Mouse (Mus musculus) megakaryocyte progenitor cell, adult 5-6 weeks (primary cell): ENCODE data around the gene Flt3l. TPM values are rescaled to one million over a fixed set of nuclear protein-coding genes. Genes with fewer than 3 reads are reported as not detected.

ENCODE experiments used
- total RNA-seq, 2 experiments: library from RNA; stranded (forward) in 1 of 2; stranded (reverse) in 1 of 2; fragments of 157-497, 149-512 nt in 1 of 2; fragments of 200-1000 nt in 1 of 2; gene quantifications; 2 replicates each; pipeline versions ENCODE4 v1.2.3 to v1.2.4; 2015 to 2017

Flt3l gene
- total RNA-seq, 2 experiments from 2014 or later: 7.0 to 8.2 TPM

Other genes starting within 250 kb of the Flt3l start
Only the 30 nearest of the 33 such genes appear.
- 36.1 and 40.4 TPM in 2 replicates for gene Ap2a1, start 206.9 kb downstream of the Flt3l start, total RNA-seq (2015)
- gene Ap2a1, start 206.9 kb downstream of the Flt3l start, total RNA-seq (2017): 25.8 and 39.8 TPM in 2 replicates
- not detected in 2 replicates for gene Tsks, start 193.2 kb downstream of the Flt3l start, total RNA-seq (2015)
- gene Tsks, start 193.2 kb downstream of the Flt3l start, total RNA-seq (2017): not detected in 2 replicates
- gene Cpt1c, start 161.6 kb downstream of the Flt3l start, total RNA-seq (2015): 0.42 and 0.54 TPM in 2 replicates
- gene Cpt1c, start 161.6 kb downstream of the Flt3l start, total RNA-seq (2017): 0.25 and 1.6 TPM in 2 replicates
- gene Prmt1, start 149.9 kb downstream of the Flt3l start, total RNA-seq (2015): 147 and 153 TPM in 2 replicates
- 113 and 135 TPM in 2 replicates for gene Prmt1, start 149.9 kb downstream of the Flt3l start, total RNA-seq (2017)
- 71.9 and 79.5 TPM in 2 replicates for gene Irf3, start 138.8 kb downstream of the Flt3l start, total RNA-seq (2015)
- gene Irf3, start 138.8 kb downstream of the Flt3l start, total RNA-seq (2017): 70.4 and 89.4 TPM in 2 replicates
- 22.6 and 25.9 TPM in 2 replicates for gene Bcl2l12, start 137.7 kb downstream of the Flt3l start, total RNA-seq (2015)
- gene Bcl2l12, start 137.7 kb downstream of the Flt3l start, total RNA-seq (2017): 26.2 and 28.0 TPM in 2 replicates
- 19.5 and 21.9 TPM in 2 replicates for gene Scaf1, start 120.1 kb downstream of the Flt3l start, total RNA-seq (2015)
- 8.7 and 11.2 TPM in 2 replicates for gene Scaf1, start 120.1 kb downstream of the Flt3l start, total RNA-seq (2017)
- gene Rras, start 118.5 kb downstream of the Flt3l start, total RNA-seq (2015): 4.8 and 6.1 TPM in 2 replicates
- 1.1 TPM in 1 of 2 replicates, not detected in the other for gene Rras, start 118.5 kb downstream of the Flt3l start, total RNA-seq (2017)
- gene Prr12, start 83.6 kb downstream of the Flt3l start, total RNA-seq (2015): 20.5 and 21.7 TPM in 2 replicates
- gene Prr12, start 83.6 kb downstream of the Flt3l start, total RNA-seq (2017): 2.8 and 4.0 TPM in 2 replicates
- 39.7 and 45.0 TPM in 2 replicates for gene Nosip, start 74.0 kb downstream of the Flt3l start, total RNA-seq (2015)
- 46.8 and 49.2 TPM in 2 replicates for gene Nosip, start 74.0 kb downstream of the Flt3l start, total RNA-seq (2017)
- gene Prrg2, start 73.8 kb downstream of the Flt3l start, total RNA-seq (2015): 2.6 and 4.7 TPM in 2 replicates
- gene Prrg2, start 73.8 kb downstream of the Flt3l start, total RNA-seq (2017): 3.0 and 4.2 TPM in 2 replicates
- 4.6 and 7.8 TPM in 2 replicates for gene Rcn3, start 44.2 kb downstream of the Flt3l start, total RNA-seq (2015)
- gene Rcn3, start 44.2 kb downstream of the Flt3l start, total RNA-seq (2017): 5.4 TPM in 2 replicates
- gene Fcgrt, start 32.6 kb downstream of the Flt3l start, total RNA-seq (2015): 0.54 and 0.62 TPM in 2 replicates
- gene Fcgrt, start 32.6 kb downstream of the Flt3l start, total RNA-seq (2017): 3.9 TPM in 2 replicates
- 3,046 and 3,197 TPM in 2 replicates for gene Rps11, start 12.0 kb downstream of the Flt3l start, total RNA-seq (2015)
- 1,081 and 1,541 TPM in 2 replicates for gene Rps11, start 12.0 kb downstream of the Flt3l start, total RNA-seq (2017)
- 2,930 and 3,118 TPM in 2 replicates for gene Rpl13a, start 7.7 kb downstream of the Flt3l start, total RNA-seq (2015)
- 3,320 and 3,859 TPM in 2 replicates for gene Rpl13a, start 7.7 kb downstream of the Flt3l start, total RNA-seq (2017)
- not detected in 2 replicates for gene Gm45713, start 201 bp downstream of the Flt3l start, total RNA-seq (2015)
- gene Gm45713, start 201 bp downstream of the Flt3l start, total RNA-seq (2017): 1.4 TPM in 1 of 2 replicates, not detected in the other
- gene Pih1d1, start 17.9 kb upstream of the Flt3l start, total RNA-seq (2015): 114 and 146 TPM in 2 replicates
- 34.9 and 61.8 TPM in 2 replicates for gene Pih1d1, start 17.9 kb upstream of the Flt3l start, total RNA-seq (2017)
- 57.5 and 59.3 TPM in 2 replicates for gene Aldh16a1, start 18.2 kb upstream of the Flt3l start, total RNA-seq (2015)
- gene Aldh16a1, start 18.2 kb upstream of the Flt3l start, total RNA-seq (2017): 23.4 and 25.8 TPM in 2 replicates
- gene Slc17a7, start 27.5 kb upstream of the Flt3l start, total RNA-seq (2015): 0.07 TPM in 1 of 2 replicates, not detected in the other
- not detected in 2 replicates for gene Slc17a7, start 27.5 kb upstream of the Flt3l start, total RNA-seq (2017)
- gene Gfy, start 43.1 kb upstream of the Flt3l start, total RNA-seq (2015): not detected in 2 replicates
- not detected in 2 replicates for gene Gfy, start 43.1 kb upstream of the Flt3l start, total RNA-seq (2017)
- not detected in 2 replicates for gene Pth2, start 44.6 kb upstream of the Flt3l start, total RNA-seq (2015)
- gene Pth2, start 44.6 kb upstream of the Flt3l start, total RNA-seq (2017): not detected in 2 replicates
- 0.15 TPM in 1 of 2 replicates, not detected in the other for gene Ccdc155, start 68.5 kb upstream of the Flt3l start, total RNA-seq (2015)
- 0.34 TPM in 1 of 2 replicates, not detected in the other for gene Ccdc155, start 68.5 kb upstream of the Flt3l start, total RNA-seq (2017)
- gene Dkkl1, start 75.7 kb upstream of the Flt3l start, total RNA-seq (2015): 3.8 and 5.4 TPM in 2 replicates
- 4.2 and 5.6 TPM in 2 replicates for gene Dkkl1, start 75.7 kb upstream of the Flt3l start, total RNA-seq (2017)
- 2.2 TPM in 1 of 2 replicates, not detected in the other for gene Tead2, start 79.3 kb upstream of the Flt3l start, total RNA-seq (2015)
- 0.20 TPM in 1 of 2 replicates, not detected in the other for gene Tead2, start 79.3 kb upstream of the Flt3l start, total RNA-seq (2017)
- gene Cd37, start 102.7 kb upstream of the Flt3l start, total RNA-seq (2015): 104 and 124 TPM in 2 replicates
- 76.6 and 81.9 TPM in 2 replicates for gene Cd37, start 102.7 kb upstream of the Flt3l start, total RNA-seq (2017)
- not detected in 2 replicates for gene Slc6a16, start 104.7 kb upstream of the Flt3l start, total RNA-seq (2015)
- gene Slc6a16, start 104.7 kb upstream of the Flt3l start, total RNA-seq (2017): not detected in 2 replicates
- 0.10 TPM in 1 of 2 replicates, not detected in the other for gene Slc6a21, start 141.1 kb upstream of the Flt3l start, total RNA-seq (2015)
- gene Slc6a21, start 141.1 kb upstream of the Flt3l start, total RNA-seq (2017): not detected in 2 replicates
- gene Trpm4, start 197.3 kb upstream of the Flt3l start, total RNA-seq (2015): 1.0 and 1.8 TPM in 2 replicates
- gene Trpm4, start 197.3 kb upstream of the Flt3l start, total RNA-seq (2017): 1.2 and 1.4 TPM in 2 replicates
- gene Hrc, start 198.9 kb upstream of the Flt3l start, total RNA-seq (2015): not detected in 2 replicates
- gene Hrc, start 198.9 kb upstream of the Flt3l start, total RNA-seq (2017): not detected in 2 replicates
- not detected in 2 replicates for gene Ppfia3, start 230.6 kb upstream of the Flt3l start, total RNA-seq (2015)
- not detected in 2 replicates for gene Ppfia3, start 230.6 kb upstream of the Flt3l start, total RNA-seq (2017)